Mouse (Mus musculus) liver, embryonic 14.5 days (tissue): ENCODE data around the gene Atf7ip2. TPM values are rescaled to one million over a fixed set of nuclear protein-coding genes. Genes with fewer than 3 reads are reported as not detected.
"Not testable (repeated sequence)": the region's sequence is repeated elsewhere in the genome, so short reads cannot be mapped to it uniquely, and the experiment has no call there.

Source experiments
- ATAC-seq: fragments of 200-750 bp; cut with Nextera tagmentation; 2 replicates; pipeline ENCODE4 v1.8.0; 2017; ENCODE audit warnings: moderate number of reproducible peaks, mild to moderate bottlenecking, moderate library complexity; ENCODE audit not compliant: insufficient read depth
- DNase-seq, 3 experiments: peaks; one replicate each; pipeline ENCODE4 v3.0.0-alpha.2; 2012 to 2013; ENCODE audit warnings: low read depth in 3 of 3, low spot score in 3 of 3
- H3K27ac ChIP-seq: fragments of 300-500 bp; sonication (generic); 2 replicates; pipeline ENCODE4 v1.5.1; 2014; ENCODE audit warnings: moderate library complexity, mild to moderate bottlenecking, control low read depth, inconsistent platforms
- H3K27me3 ChIP-seq: fragments of 300-500 bp; sonication (generic); 2 replicates; pipeline ENCODE4 v1.6.1; 2014; ENCODE audit warnings: mild to moderate bottlenecking, low read length, moderate library complexity; ENCODE audit not compliant: control insufficient read depth, insufficient read depth
- H3K36me3 ChIP-seq: fragments of 300-500 bp; sonication (generic); replicated peaks from 2 replicates; pipeline ENCODE4 v1.6.1; 2014; ENCODE audit warnings: low read depth; ENCODE audit not compliant: control insufficient read depth, insufficient read depth
- H3K4me1 ChIP-seq, 2 experiments: fragments of 200-500 bp in 1 of 2; fragments of 300-500 bp in 1 of 2; sonication (generic) in 1 of 2; replicated peaks; 2 replicates each; pipeline ENCODE4 v1.6.1; 2012 to 2014; ENCODE audit warnings: antibody characterized with exemption in 1 of 2, inconsistent platforms in 1 of 2, low read length in 1 of 2; ENCODE audit not compliant: control insufficient read depth in 2 of 2, insufficient read depth in 2 of 2
- H3K4me2 ChIP-seq: fragments of 300-500 bp; sonication (generic); 2 replicates; pipeline ENCODE4 v1.6.1; 2014; ENCODE audit warnings: low read depth, mild to moderate bottlenecking, control low read depth, moderate library complexity
- H3K4me3 ChIP-seq, 2 experiments: fragments of 200-500 bp in 1 of 2; fragments of 300-500 bp in 1 of 2; sonication (generic) in 1 of 2; 2 replicates each; pipeline ENCODE4 v1.5.1; 2012 to 2014; ENCODE audit warnings: low read depth in 2 of 2, low read length in 2 of 2, mild to moderate bottlenecking in 2 of 2, control low read depth in 1 of 2, inconsistent platforms in 1 of 2, moderate library complexity in 1 of 2; ENCODE audit not compliant: insufficient read depth in 1 of 2
- H3K9ac ChIP-seq: fragments of 300-500 bp; sonication (generic); replicated peaks from 2 replicates; pipeline ENCODE4 v1.6.1; 2014; ENCODE audit warnings: mild to moderate bottlenecking, control low read depth, moderate library complexity
- H3K9me3 ChIP-seq: fragments of 300-500 bp; sonication (generic); 2 replicates; pipeline ENCODE4 v1.6.1; 2016; ENCODE audit warnings: low read length, mixed read lengths; ENCODE audit not compliant: control insufficient read depth
- CTCF ChIP-seq: IDR thresholded peaks from 2 replicates; pipeline ENCODE4 v1.5.1; 2016; ENCODE audit warnings: antibody characterized with exemption, low read depth, control low read depth
- EP300 ChIP-seq: IDR thresholded peaks from 2 replicates; pipeline ENCODE4 v1.6.1; 2016; ENCODE audit warnings: antibody characterized with exemption, low read depth
- WGBS: fragments of 180-500 bp; shearing (Covaris S2); extraction: QIAGEN DNeasy Blood & Tissue Kit; methylation state at CpG from one replicate; pipeline ENCODE4 v1.1.7; 2014; ENCODE audit not compliant: insufficient replicate concordance; 5-methylcytosine and 5-hydroxymethylcytosine counted together
- polyA plus RNA-seq, 2 experiments: library from polyadenylated mRNA; depleted of rRNA in 1 of 2; stranded (reverse) in 1 of 2; unstranded in 1 of 2; fragments of >200 nt; fragmentation: Nextera tagmentation in 1 of 2; extraction: Ambion mirVana in 1 of 2; gene quantifications; 2 replicates each; pipeline versions ENCODE4 v1.2.1 to v1.2.3; 2012 to 2014

Gene Atf7ip2
- polyA plus RNA-seq, 2 experiments = 0.19 to 0.25 TPM

- Histone ChIP-seq H3K4me3 (no peak overlapping the region), H3K4me1 (no peaks in the 10 kb centered on the region), H3K27me3 (no peaks in the 10 kb centered on the region), H3K36me3 (no peaks in the 10 kb centered on the region), H3K9me3 (no peaks in the 10 kb centered on the region), H3K4me2 (no peak overlapping the region), H3K9ac (no peak overlapping the region), H3K27ac (no peak overlapping the region)
- ATAC-seq (no peak), DNase-seq (no peak)
- WGBS = 44% methylated on average over 2 of the region's 2 CpGs
- no peak for TF ChIP-seq CTCF
- no peak for TF ChIP-seq EP300
These were observed 34.8 kb downstream of the Atf7ip2 start for GRCm38 (mm10) chr16:10227361-10227760.

GRCm38 (mm10) chr16:10236601-10237000, 44.1 kb downstream of the Atf7ip2 start:
- no peaks in the 10 kb centered on the region for H3K9me3 ChIP-seq
- no peak overlapping the region for H3K9ac ChIP-seq
- ATAC-seq (no peak), DNase-seq (no peak)
- H3K27me3 ChIP-seq = no peaks in the 10 kb centered on the region
- TF ChIP-seq CTCF (no peak), EP300 (no peak)
- no peak overlapping the region for H3K4me2 ChIP-seq
- no peaks in the 10 kb centered on the region for H3K4me1 ChIP-seq
- no peaks in the 10 kb centered on the region for H3K36me3 ChIP-seq
- H3K27ac ChIP-seq = no peak overlapping the region
- no peak overlapping the region for H3K4me3 ChIP-seq

- Histone ChIP-seq H3K4me1 (no peaks in the 10 kb centered on the region), H3K9ac (no peak overlapping the region), H3K4me3 (no peak overlapping the region), H3K27me3 (no peaks in the 10 kb centered on the region), H3K27ac (no peak overlapping the region), H3K9me3 (no peaks in the 10 kb centered on the region), H3K4me2 (no peak overlapping the region), H3K36me3 (no peaks in the 10 kb centered on the region)
- WGBS = 63% methylated on average over 1 of the region's 1 CpGs
- ATAC-seq = no peak
- no peak for DNase-seq
- no peak for TF ChIP-seq CTCF
- no peak for TF ChIP-seq EP300
These were observed 61.5 kb downstream of the Atf7ip2 start for GRCm38 (mm10) chr16:10253993-10254392.

DNA sequence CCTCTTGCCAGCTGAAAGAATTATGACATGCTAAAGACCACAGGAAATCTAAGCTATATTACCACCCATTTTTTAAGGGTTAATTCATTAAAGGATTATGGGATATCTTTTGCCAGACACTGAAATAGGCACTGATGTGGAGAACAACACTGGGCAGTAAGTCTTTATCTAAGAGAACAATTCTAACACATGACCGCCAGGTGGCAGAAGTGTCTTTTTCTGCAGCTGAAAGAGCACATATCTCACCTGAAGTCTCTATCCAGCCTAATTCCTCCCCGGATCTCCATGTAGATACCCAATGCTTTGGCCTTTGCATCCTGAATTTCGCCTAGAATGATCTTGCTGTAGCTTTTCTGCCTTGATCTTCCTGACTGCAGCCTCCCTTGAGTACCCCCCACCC, 79.7 kb downstream of the Atf7ip2 start:
- Histone ChIP-seq H3K27me3 (no peaks in the 10 kb centered on the region), H3K36me3 (no peaks in the 10 kb centered on the region), H3K4me1 (no peaks in the 10 kb centered on the region), H3K27ac (no peak overlapping the region), H3K9ac (no peak overlapping the region), H3K4me2 (no peak overlapping the region), H3K9me3 (no peaks in the 10 kb centered on the region), H3K4me3 (no peak overlapping the region)
- TF ChIP-seq CTCF (peak; percentile 63), EP300 (no peak)
- no peak for ATAC-seq
- WGBS = 11% methylated on average over 3 of the region's 3 CpGs
- DNase-seq = peak; percentile 13 to 37 (median 20)

DNA sequence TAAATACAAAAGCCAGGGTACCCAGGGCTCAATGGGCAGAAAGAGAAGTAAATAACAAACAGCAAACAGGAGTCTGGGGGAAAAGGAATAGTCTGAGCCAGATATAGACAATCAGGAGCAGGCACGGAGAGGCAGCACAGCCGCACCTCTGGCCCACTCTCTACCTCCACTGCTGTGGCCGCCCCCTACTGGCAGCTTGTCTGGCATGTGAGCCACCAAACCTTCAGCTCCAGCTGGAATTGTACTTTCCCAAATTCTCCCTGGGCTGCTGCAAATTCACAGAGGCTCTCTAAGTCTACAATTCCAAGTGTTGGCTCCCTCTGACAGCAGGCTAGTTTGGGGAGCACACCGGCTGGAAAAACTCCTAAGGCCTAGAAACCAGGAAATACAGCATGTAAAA, 82.0 kb downstream of the Atf7ip2 start:
- Histone ChIP-seq H3K36me3 (no peaks in the 10 kb centered on the region), H3K9me3 (no peaks in the 10 kb centered on the region), H3K4me1 (no peaks in the 10 kb centered on the region), H3K4me2 (no peak overlapping the region), H3K27ac (no peak overlapping the region), H3K4me3 (no peak overlapping the region), H3K9ac (no peak overlapping the region), H3K27me3 (no peaks in the 10 kb centered on the region)
- DNase-seq (no peak), ATAC-seq (no peak)
- WGBS = 49% methylated on average over 4 of the region's 4 CpGs
- TF ChIP-seq EP300 (no peak), CTCF (peak; percentile 54)

GRCm38 (mm10) chr16:10276778-10277177, 84.3 kb downstream of the Atf7ip2 start:
- not testable (repeated sequence) for H3K27me3 ChIP-seq, H3K4me1 ChIP-seq, ATAC-seq, H3K9me3 ChIP-seq, H3K9ac ChIP-seq, H3K4me2 ChIP-seq, DNase-seq, H3K36me3 ChIP-seq, H3K4me3 ChIP-seq, H3K27ac ChIP-seq
- 59% methylated on average over 5 of the region's 5 CpGs for WGBS
